Mouse (Mus musculus): Measurements from ENCODE around the gene Ube2n.
A peak's percentile ranks its signal among the peaks of the same experiment; 100 is the strongest.

Gene Ube2n

GRCm38 (mm10) chr10:95562395-95562794 is 47.5 kb downstream of the Ube2n start:
- peak; percentile 14 for DNase-seq

GRCm38 (mm10) chr10:95562859-95563841 is 48.2 kb downstream of the Ube2n start:
- DNase-seq: peak; percentile 58

GRCm38 (mm10) chr10:95563851-95564845 is 49.2 kb downstream of the Ube2n start, which contains the start of gene Nudt4:
TSS of gene Nudt4 (minus strand) at chr10:95564146.
- DNase-seq: peak; percentile 79

GRCm38 (mm10) chr10:95565156-95565854 is 50.4 kb downstream of the Ube2n start:
- DNase-seq: peak; percentile 42

- no peak for DNase-seq
These were observed 51.8 kb downstream of the Ube2n start for GRCm38 (mm10) chr10:95566786-95567185.

GRCm38 (mm10) chr10:95567550-95567949 is 52.6 kb downstream of the Ube2n start:
- DNase-seq: peak; percentile 56

- peak; percentile 5 for DNase-seq
These were observed 53.1 kb downstream of the Ube2n start for GRCm38 (mm10) chr10:95568016-95568415.

GRCm38 (mm10) chr10:95569441-95569840 is 54.5 kb downstream of the Ube2n start:
- DNase-seq: no peak

- DNase-seq: no peak
These were observed 60.0 kb downstream of the Ube2n start for GRCm38 (mm10) chr10:95574994-95575393.

- DNase-seq: no peak
These were observed 61.0 kb downstream of the Ube2n start for GRCm38 (mm10) chr10:95575839-95576380.

GRCm38 (mm10) chr10:95576876-95577566 is 62.1 kb downstream of the Ube2n start:
- DNase-seq: peak; percentile 53

GRCm38 (mm10) chr10:95577567-95577950 is 62.6 kb downstream of the Ube2n start:
- no peak for DNase-seq

- no peak for DNase-seq
These were observed 70.6 kb downstream of the Ube2n start for GRCm38 (mm10) chr10:95585554-95585953.

- no peak for DNase-seq
These were observed 72.7 kb downstream of the Ube2n start for GRCm38 (mm10) chr10:95587509-95588220.

- DNase-seq: no peak
These were observed 74.3 kb downstream of the Ube2n start for GRCm38 (mm10) chr10:95589196-95589595.

GRCm38 (mm10) chr10:95590196-95590595 is 75.3 kb downstream of the Ube2n start:
- no peak for DNase-seq

- DNase-seq: peak; percentile 46
These were observed 76.3 kb downstream of the Ube2n start for GRCm38 (mm10) chr10:95591257-95591656.

- no peak for DNase-seq
These were observed 79.5 kb downstream of the Ube2n start for GRCm38 (mm10) chr10:95594414-95594813.

All from kidney, adult 9 months (tissue).